Mouse (Mus musculus) testis, adult 2 months (tissue): ENCODE measurements around the gene Upk2.

Experiments
- CTCF ChIP-seq: fragments of 200-500 bp; IDR thresholded peaks from 2 replicates; pipeline ENCODE4 v1.5.1; 2012; ENCODE audit warnings: low read depth, mild to moderate bottlenecking, inconsistent platforms, low read length, moderate library complexity; ENCODE audit not compliant: control insufficient read depth, insufficient read depth, insufficient replicate concordance
- POLR2A ChIP-seq: fragments of 200-500 bp; IDR thresholded peaks from 2 replicates; pipeline ENCODE4 v1.6.1; 2012; ENCODE audit warnings: low read depth, mild to moderate bottlenecking, inconsistent platforms, low read length, moderate library complexity; ENCODE audit not compliant: control insufficient read depth

GRCm38 (mm10) chr9:44489651-44490085 lies 34.9 kb upstream of the Upk2 start:
- no peak for TF ChIP-seq POLR2A
- TF ChIP-seq CTCF = no peak
